Mouse (Mus musculus) testis, postnatal 14 days (tissue): ENCODE data around the gene Nckap5.

Source experiments
- DNase-seq: peaks from one replicate; pipeline ENCODE4 v3.0.0; 2021; ENCODE audit warnings: low spot score

The Nckap5 gene

GRCm38 (mm10) chr1:126765506-126766170 is 65.0 kb downstream of the Nckap5 start:
- DNase-seq = no peak

DNA sequence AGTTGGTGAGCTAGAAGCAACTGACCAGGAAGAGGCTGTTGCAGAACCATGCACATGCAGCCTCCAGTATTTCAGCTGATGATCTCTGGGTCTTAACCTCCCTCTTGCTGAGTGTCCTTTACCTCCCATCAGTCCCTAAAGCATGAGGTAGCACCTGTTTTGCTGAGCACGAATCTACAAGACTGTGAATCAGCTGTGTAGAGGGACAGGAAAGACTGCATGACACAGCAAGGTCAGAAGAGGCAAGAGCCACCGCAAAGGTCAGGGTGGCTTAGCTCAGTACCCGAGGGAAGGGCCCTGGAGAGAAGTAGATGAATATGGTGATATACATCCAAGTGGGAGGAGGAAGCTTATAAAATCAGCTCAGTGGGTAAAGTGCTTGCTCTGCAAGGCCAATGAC is 66.4 kb downstream of the Nckap5 start:
- DNase-seq = no peak

DNA sequence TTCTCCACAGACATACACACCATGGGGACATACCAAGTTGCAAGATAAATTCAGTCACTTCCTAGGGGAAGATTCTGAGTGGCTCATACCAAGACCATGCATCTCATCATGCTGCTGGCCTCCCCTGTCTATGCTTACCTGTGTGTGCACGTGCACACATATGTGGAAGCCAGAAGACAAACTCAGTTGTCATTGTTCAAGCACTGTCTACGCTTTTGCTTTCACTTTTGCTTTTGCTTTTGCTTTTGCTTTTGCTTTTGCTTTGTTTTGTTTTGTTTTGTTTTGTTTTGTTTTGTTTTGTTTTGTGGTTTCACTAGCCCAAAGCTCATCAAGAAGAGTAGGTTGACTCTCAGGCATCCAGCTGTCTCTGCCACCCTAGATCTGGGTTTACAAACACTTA is 67.4 kb downstream of the Nckap5 start:
- no peak for DNase-seq

- DNase-seq = no peak
Measured at GRCm38 (mm10) chr1:126760386-126760785, 70.2 kb downstream of the Nckap5 start.

DNA sequence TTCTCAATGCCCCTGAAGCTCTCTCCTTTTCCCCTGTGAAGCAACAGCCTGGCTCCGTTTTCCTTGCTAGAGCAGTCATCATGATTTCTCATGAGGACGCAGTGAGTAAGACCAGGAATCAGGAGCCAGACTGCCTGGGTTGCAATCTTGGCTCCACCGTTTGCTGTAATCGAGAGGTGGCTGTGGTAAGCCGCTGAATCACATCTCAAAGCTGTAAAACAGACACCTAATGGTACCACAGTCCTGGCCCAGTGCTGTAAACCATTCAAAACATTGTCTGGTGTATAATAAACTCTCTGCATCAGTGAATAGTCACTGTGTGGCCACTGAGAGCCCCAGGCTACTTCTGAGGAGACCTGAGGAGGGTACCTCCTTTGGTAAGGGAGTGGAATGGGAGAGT is 74.9 kb downstream of the Nckap5 start:
- no peak for DNase-seq

DNA sequence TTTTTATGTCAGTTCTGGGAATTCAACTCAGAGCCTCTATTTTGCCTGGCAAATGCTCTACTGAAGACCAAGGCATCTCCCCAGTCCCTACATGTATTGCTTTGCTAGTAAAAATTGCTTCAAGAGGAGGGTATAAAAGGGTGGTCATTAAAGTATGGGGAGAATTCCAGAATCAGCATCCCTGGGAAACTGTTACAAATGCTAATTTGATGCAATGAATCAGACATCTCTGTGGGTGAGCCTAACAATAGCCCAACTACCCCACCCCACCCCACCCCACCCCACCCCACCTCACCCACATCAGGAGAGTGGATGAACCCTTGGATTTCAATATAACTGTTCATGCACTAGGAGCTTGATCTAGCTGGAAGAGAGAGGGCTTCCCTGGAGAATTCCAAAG is 77.0 kb downstream of the Nckap5 start:
- no peak for DNase-seq

GRCm38 (mm10) chr1:126752247-126753037 is 78.2 kb downstream of the Nckap5 start:
- no peak for DNase-seq

DNA sequence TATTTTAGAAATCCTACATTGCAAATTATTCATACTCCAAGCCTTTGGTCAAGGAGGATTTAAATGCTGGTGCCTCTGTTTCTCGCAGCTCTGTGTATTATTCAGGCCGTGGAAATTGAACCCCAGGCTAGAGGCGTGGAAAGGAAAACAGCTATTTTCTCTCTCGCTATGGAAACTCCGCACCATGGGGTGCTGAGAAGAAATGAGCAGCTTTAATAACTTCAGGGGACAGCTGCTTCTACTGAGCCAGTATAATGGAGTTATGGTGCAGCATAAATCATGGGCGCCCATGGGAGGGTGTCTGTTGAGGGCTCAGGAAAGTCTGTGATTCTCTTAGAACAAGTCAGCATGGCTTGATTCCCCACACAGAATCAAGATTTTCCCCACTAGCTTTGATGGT is 79.5 kb downstream of the Nckap5 start:
- no peak for DNase-seq

- no peak for DNase-seq
Measured at GRCm38 (mm10) chr1:126750156-126750555, 80.4 kb downstream of the Nckap5 start.

DNA sequence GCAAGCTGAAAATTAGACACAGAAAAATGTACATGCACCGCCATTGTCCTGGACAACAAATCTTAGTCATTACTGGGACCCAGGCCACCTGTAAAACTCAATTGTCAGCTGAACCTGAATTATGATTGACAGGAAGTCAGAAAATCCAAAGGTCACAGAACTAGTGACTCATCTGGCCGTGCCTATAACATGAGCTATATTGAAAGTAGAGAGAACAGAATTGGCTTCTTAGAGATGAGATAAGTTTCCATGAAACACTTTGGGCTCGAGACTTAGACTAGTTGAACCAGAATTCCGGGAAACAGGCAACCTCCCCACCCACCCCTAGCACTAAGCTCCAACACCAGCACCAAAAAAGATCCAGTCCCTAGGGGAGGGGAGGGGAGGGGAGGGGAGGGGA is 82.7 kb downstream of the Nckap5 start:
- DNase-seq = no peak

DNA sequence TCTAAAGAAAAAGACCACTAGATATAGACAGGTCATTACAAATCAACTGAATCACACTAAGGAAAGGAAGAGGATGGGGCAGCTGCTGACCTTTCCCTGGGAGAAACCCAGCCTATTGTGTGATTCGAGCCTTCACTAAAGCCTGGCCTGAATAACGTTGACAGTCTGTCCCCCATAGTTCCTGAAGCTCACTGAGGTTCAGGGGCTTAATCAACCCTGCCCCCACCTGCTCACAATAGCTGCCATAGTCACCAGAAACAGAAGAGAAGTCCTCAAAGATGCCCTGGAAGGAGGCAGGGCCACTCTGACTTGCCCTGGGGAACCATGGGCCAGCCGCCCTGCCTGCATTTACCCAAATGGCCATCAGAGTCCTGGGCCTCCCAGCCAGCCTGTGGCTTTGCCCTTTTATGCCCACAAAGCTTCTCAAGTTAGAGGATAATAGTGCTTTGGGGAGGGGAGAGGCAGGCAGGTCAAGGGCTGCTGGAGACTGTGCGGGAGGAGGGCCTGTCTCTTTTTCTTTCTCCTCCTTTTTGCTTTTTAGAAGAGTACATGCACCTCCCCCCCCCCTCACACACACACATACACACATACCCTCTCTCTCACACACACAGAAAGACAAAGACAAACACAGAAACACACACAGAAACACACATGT is 85.0 kb downstream of the Nckap5 start:
- DNase-seq = no peak

DNA sequence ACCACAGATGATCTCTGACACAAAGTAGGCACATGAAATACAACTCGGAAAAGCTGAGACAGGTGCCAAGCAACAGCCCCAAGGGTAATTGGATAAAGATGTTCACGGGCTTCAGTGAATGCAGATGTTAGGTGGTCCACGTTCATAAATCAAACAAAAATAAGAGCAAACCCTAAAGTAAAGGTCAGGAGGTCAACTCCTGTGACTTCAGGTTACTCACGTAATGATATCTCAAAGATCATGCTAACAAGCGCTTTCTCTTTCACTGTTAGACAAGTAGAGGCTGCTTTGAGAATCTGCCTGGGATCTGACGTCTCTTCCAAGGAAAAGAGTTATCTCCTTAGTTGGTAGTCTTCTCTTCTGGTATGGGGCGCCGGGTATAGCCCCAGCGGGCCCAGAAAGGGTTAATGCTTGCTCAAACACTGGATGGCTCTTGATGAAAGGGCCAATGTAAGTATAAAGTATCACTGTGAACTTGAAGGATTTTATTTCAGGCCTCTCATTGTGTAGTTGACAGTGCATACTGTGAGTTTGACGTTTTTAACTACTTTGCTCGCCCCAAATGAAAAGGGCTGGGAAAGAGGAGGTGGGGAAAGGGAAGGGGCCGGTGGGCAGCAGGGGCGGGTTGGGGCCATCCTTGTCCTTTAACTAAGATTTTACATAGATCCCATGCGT is 85.8 kb downstream of the Nckap5 start:
- no peak for DNase-seq

DNA sequence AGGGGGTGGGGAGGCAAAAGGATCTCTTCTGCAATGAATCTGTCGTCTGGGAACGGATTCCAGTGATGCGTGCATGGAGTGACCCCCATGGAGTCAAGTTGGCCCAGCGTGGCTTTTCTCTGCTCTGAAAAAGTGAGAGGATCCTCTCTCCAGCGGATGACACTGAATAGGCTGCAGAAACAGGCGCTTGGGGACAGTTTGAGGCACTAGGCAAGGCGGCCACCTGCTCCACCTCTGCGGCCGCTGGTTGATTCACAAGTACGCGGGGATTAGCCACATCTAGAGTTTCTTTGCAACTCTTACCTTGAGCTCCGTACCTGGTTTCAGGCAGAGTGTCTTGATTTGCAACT is 92.3 kb downstream of the Nckap5 start:
- no peak for DNase-seq

- DNase-seq = no peak
Measured at GRCm38 (mm10) chr1:126737554-126738290, 92.9 kb downstream of the Nckap5 start.

DNA sequence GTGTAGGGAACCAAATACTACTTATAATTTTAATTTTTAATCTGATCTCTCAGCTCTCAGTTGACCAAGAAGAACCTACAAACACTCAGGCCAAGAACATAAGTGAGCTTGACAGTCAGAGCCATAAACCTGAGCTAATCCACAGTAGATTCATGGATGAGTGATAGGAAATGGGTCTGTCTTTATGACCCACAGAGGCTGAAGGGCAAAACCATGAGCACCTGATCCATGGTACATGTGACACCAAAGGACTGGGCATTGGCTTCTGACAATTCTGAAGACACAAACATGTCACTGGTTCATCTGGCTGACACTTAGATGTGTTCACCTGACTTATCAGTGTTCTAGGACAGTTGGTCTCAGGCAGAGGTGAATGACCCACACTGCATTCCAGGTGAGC is 98.9 kb downstream of the Nckap5 start:
- DNase-seq = no peak

DNA sequence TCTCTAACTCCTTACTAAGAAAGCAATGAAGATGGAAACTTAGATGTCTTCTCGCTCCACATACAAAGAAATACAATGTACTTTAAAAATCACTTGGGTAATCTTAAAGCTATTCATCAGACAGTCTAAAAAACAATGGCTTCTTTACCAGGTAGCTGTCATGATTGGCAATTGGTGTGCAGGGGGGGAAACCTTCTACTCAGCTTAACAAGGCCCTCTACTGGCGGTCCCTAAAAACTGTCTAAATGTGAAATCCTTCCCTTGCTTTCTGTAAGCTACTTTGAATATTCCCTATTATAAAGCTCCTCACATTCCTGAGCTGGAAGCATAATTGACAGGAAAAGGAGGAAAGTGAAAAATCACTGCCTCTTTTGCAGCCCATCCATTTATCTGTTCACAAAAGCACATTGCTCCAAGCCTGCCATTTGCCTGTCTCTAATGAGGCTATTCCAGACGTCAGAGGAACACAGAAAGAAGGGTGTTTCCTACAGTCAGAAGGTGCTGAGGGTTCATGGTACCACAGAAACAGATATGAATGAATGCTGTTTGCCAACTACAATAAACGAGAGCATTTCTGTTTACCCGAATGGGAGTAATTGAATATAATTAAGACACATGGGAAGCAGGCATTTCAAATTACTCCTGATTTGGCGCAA is 104.1 kb downstream of the Nckap5 start:
- DNase-seq = no peak

- no peak for DNase-seq
Measured at GRCm38 (mm10) chr1:126725628-126726367, 104.8 kb downstream of the Nckap5 start.

- no peak for DNase-seq
Measured at GRCm38 (mm10) chr1:126721917-126722316, 108.7 kb downstream of the Nckap5 start.

GRCm38 (mm10) chr1:126719733-126720348 is 110.8 kb downstream of the Nckap5 start:
- DNase-seq = no peak

- DNase-seq = peak; percentile 61
Measured at GRCm38 (mm10) chr1:126706611-126707010, 124.0 kb downstream of the Nckap5 start.
